Mouse (Mus musculus) hindbrain, embryonic 10.5 days (tissue): ENCODE measurements at regions not wholly inside any gene's neighbourhood (a gene's known extent, or its start where the extent isn't known, plus 50 kb on each side); places are given as distances from the start of the nearest gene placed in this dataset.

Experiments used
- DNase-seq: peaks from one replicate; pipeline ENCODE4 v3.0.0-alpha.2; 2017; ENCODE audit warnings: low spot score
- H3K27ac ChIP-seq: fragments of 300-500 bp; sonication (generic); 2 replicates; pipeline ENCODE4 v1.5.1; 2016; ENCODE audit warnings: mild to moderate bottlenecking, moderate library complexity
- H3K27me3 ChIP-seq: fragments of 300-500 bp; sonication (generic); 2 replicates; pipeline ENCODE4 v1.6.1; 2016; ENCODE audit warnings: mild to moderate bottlenecking; ENCODE audit not compliant: poor library complexity, insufficient read depth, severe bottlenecking
- H3K36me3 ChIP-seq: fragments of 300-500 bp; sonication (generic); 2 replicates; pipeline ENCODE4 v1.6.1; 2016; ENCODE audit warnings: mild to moderate bottlenecking, moderate library complexity
- H3K4me1 ChIP-seq: fragments of 300-500 bp; sonication (generic); replicated peaks from 2 replicates; pipeline ENCODE4 v1.6.1; 2016; ENCODE audit warnings: mild to moderate bottlenecking
- H3K4me3 ChIP-seq: fragments of 300-500 bp; sonication (generic); 2 replicates; pipeline ENCODE4 v1.5.1; 2016; ENCODE audit warnings: mild to moderate bottlenecking, moderate library complexity
- H3K9me3 ChIP-seq: fragments of 300-500 bp; sonication (generic); 2 replicates; pipeline ENCODE4 v1.6.1; 2016; ENCODE audit warnings: mild to moderate bottlenecking, moderate library complexity
- WGBS: fragments of 180-500 bp; shearing (Covaris S2); methylation state at CpG from one replicate; pipeline ENCODE4 v1.1.7; 2016; 5-methylcytosine and 5-hydroxymethylcytosine counted together

- 92% methylated on average over 5 of the region's 5 CpGs for WGBS
- Histone ChIP-seq H3K36me3 (no peaks in the 10 kb centered on the region), H3K27ac (no peak overlapping the region), H3K4me3 (no peak overlapping the region), H3K9me3 (0 out of 2 replicates have a peak, but pooled peaks cover 4% of the 10 kb centered on the region), H3K27me3 (no peaks in the 10 kb centered on the region), H3K4me1 (peaks cover 5% of the 10 kb centered on the region)
- no peak for DNase-seq
Measured at GRCm38 (mm10) chr9:115473847-115474246, 163.6 kb upstream of the Stt3b start.

- Histone ChIP-seq H3K27me3 (no peaks in the 10 kb centered on the region), H3K4me3 (no peak overlapping the region), H3K9me3 (0 out of 2 replicates have a peak, but pooled peaks cover 4% of the 10 kb centered on the region), H3K27ac (no peak overlapping the region), H3K36me3 (no peaks in the 10 kb centered on the region), H3K4me1 (peaks cover 10% of the 10 kb centered on the region)
- DNase-seq = no peak
- WGBS = 88% methylated on average over 8 of the region's 8 CpGs
Measured at GRCm38 (mm10) chr9:115474342-115474741, 164.1 kb upstream of the Stt3b start.

GRCm38 (mm10) chr9:115476205-115476604, 166.0 kb upstream of the Stt3b start:
- no peaks in the 10 kb centered on the region for H3K27me3 ChIP-seq
- H3K4me3 ChIP-seq = no peak overlapping the region
- H3K36me3 ChIP-seq = no peaks in the 10 kb centered on the region
- no peak for DNase-seq
- H3K9me3 ChIP-seq = 0 out of 2 replicates have a peak, but pooled peaks cover 4% of the 10 kb centered on the region
- peaks cover 14% of the 10 kb centered on the region for H3K4me1 ChIP-seq
- WGBS = 77% methylated on average over 17 of the region's 17 CpGs
- H3K27ac ChIP-seq = no peak overlapping the region

GRCm38 (mm10) chr9:115477556-115478220, 167.5 kb upstream of the Stt3b start:
- Histone ChIP-seq H3K4me1 (peaks cover 15% of the 10 kb centered on the region), H3K27ac (no peak overlapping the region), H3K36me3 (no peaks in the 10 kb centered on the region), H3K27me3 (no peaks in the 10 kb centered on the region), H3K4me3 (no peak overlapping the region), H3K9me3 (0 out of 2 replicates have a peak, but pooled peaks cover 4% of the 10 kb centered on the region)
- 84% methylated on average over 6 of the region's 6 CpGs for WGBS
- no peak for DNase-seq

- Histone ChIP-seq H3K36me3 (no peaks in the 10 kb centered on the region), H3K27me3 (no peaks in the 10 kb centered on the region), H3K9me3 (0 out of 2 replicates have a peak, but pooled peaks cover 4% of the 10 kb centered on the region), H3K27ac (no peak overlapping the region), H3K4me1 (peaks cover 15% of the 10 kb centered on the region), H3K4me3 (no peak overlapping the region)
- 40% methylated on average over 3 of the region's 3 CpGs for WGBS
- no peak for DNase-seq
Measured at GRCm38 (mm10) chr9:115478946-115479345, 168.7 kb upstream of the Stt3b start.

- Histone ChIP-seq H3K27ac (no peak overlapping the region), H3K4me3 (no peak overlapping the region), H3K4me1 (peaks cover 15% of the 10 kb centered on the region), H3K9me3 (no peaks in the 10 kb centered on the region), H3K27me3 (no peaks in the 10 kb centered on the region), H3K36me3 (no peaks in the 10 kb centered on the region)
- 63% methylated on average over 5 of the region's 5 CpGs for WGBS
- no peak for DNase-seq
Measured at GRCm38 (mm10) chr9:115481176-115481575, 171.0 kb upstream of the Stt3b start.

DNA sequence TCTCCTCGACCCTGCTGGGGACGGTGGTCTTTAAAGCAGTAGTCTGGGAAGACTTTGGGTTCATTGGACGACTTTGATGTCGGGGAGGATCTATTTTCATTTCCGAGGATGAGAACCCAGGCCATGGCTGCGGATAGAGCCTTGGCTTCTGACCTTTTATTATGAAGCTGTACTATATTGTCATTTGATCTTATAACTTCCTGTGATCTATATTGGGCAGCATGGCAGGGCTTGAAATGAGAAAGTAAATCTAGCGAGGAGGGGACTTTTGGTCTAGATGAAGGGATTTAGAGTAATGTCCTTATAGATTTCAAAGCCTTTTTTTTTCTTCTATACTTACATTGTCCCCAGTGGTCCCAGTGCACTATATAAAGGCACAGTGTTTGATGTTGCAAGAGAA, 172.8 kb upstream of the Stt3b start:
- Histone ChIP-seq H3K27me3 (no peaks in the 10 kb centered on the region), H3K4me1 (peaks cover 15% of the 10 kb centered on the region), H3K4me3 (no peak overlapping the region), H3K27ac (no peak overlapping the region), H3K36me3 (no peaks in the 10 kb centered on the region), H3K9me3 (no peaks in the 10 kb centered on the region)
- 90% methylated on average over 7 of the region's 7 CpGs for WGBS
- DNase-seq = no peak

GRCm38 (mm10) chr9:115483721-115484120, 173.5 kb upstream of the Stt3b start:
- no peaks in the 10 kb centered on the region for H3K9me3 ChIP-seq
- no peak for DNase-seq
- H3K4me3 ChIP-seq = no peak overlapping the region
- 65% methylated on average over 2 of the region's 2 CpGs for WGBS
- H3K36me3 ChIP-seq = no peaks in the 10 kb centered on the region
- H3K27me3 ChIP-seq = no peaks in the 10 kb centered on the region
- peaks cover 11% of the 10 kb centered on the region for H3K4me1 ChIP-seq
- no peak overlapping the region for H3K27ac ChIP-seq

- Histone ChIP-seq H3K4me3 (no peak overlapping the region), H3K36me3 (no peaks in the 10 kb centered on the region), H3K4me1 (peaks cover 4% of the 10 kb centered on the region), H3K27ac (no peak overlapping the region), H3K9me3 (no peaks in the 10 kb centered on the region), H3K27me3 (no peaks in the 10 kb centered on the region)
- no peak for DNase-seq
- WGBS = 93% methylated on average over 1 of the region's 1 CpGs
Measured at GRCm38 (mm10) chr9:115484408-115484807, 174.2 kb upstream of the Stt3b start.

DNA sequence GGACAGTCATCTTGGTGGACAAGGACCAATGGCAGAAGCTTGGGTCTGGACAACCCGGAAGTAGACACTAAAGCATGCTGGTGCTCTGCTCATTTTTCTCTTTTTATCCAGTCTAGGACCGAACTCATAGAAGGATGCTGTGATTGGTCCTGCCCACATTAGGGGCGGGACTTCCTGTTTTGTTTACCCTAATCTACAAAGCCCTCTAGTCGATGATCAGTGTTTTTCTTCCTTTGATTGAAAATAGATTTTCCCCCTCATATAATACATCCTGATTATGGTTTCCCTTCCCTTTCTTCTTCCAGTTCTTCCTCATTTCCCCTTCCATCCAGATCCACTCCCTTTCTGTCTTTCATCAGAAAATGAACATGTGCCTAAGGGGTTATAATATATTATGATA, 175.0 kb upstream of the Stt3b start:
- WGBS = 93% methylated on average over 4 of the region's 4 CpGs
- Histone ChIP-seq H3K27me3 (no peaks in the 10 kb centered on the region), H3K4me1 (0 out of 2 replicates have a peak, but pooled peaks cover 3% of the 10 kb centered on the region), H3K9me3 (no peaks in the 10 kb centered on the region), H3K4me3 (no peak overlapping the region), H3K27ac (no peak overlapping the region), H3K36me3 (no peaks in the 10 kb centered on the region)
- no peak for DNase-seq

GRCm38 (mm10) chr9:115487175-115487760, 177.0 kb upstream of the Stt3b start:
- H3K27me3 ChIP-seq = no peaks in the 10 kb centered on the region
- no peaks in the 10 kb centered on the region for H3K4me1 ChIP-seq
- H3K4me3 ChIP-seq = no peak overlapping the region
- 91% methylated on average over 5 of the region's 5 CpGs for WGBS
- DNase-seq = no peak
- no peak overlapping the region for H3K27ac ChIP-seq
- H3K9me3 ChIP-seq = no peaks in the 10 kb centered on the region
- no peaks in the 10 kb centered on the region for H3K36me3 ChIP-seq

DNA sequence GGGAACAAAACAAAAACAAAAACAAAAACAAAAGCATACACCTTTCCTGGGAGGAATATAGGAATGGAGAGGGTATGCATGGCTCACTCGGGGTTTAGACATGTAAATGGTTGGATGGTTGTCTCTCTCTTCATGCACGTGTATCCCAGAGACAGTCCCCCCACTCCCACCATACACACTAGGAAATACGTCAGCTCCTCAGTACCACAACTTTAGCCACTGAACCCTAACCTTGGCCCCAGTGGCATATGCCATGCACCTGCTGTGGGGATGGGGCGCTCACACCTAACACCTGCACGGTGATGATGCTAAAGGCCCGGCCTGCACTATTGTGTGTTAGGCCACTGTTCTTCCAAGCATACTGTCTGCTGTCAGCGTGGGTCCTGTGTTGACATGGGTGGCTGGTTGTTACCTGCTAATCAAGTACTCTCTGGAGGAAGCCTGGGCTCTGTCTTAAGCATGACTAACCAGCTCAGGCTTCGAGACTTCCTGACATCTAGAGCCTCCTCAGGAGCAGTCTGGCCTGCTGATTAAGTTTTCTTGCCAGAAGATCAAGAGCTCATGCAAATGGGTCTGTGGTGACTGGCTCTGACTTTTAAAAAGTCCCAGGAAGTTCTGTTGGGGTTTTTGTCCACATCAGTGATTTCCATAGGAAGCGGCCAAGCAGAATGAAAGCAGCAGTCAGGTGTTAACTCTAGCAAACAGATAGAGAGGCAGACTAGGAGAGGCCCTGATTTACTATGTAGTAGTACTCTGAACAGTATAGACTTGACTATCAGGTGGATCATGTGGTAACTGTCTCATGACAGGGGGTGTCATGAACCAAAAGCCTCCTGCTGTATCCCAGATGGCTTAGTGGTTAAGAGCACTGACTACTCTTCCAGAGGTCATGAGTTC, 178.9 kb upstream of the Stt3b start:
- no peaks in the 10 kb centered on the region for H3K27me3 ChIP-seq
- WGBS = 80% methylated on average over 9 of the region's 9 CpGs
- H3K4me1 ChIP-seq = no peaks in the 10 kb centered on the region
- no peaks in the 10 kb centered on the region for H3K36me3 ChIP-seq
- DNase-seq = no peak
- H3K27ac ChIP-seq = no peak overlapping the region
- no peaks in the 10 kb centered on the region for H3K9me3 ChIP-seq
- H3K4me3 ChIP-seq = no peak overlapping the region
